Mouse (Mus musculus) G1E (cell line): Measurements from ENCODE around the gene Gm5475. TPM values are rescaled to one million over a fixed set of nuclear protein-coding genes. Genes with fewer than 3 reads are reported as not detected.

Experiments
- ATAC-seq: 2 replicates; pipeline ENCODE4 v1.8.0; 2016; ENCODE audit warnings: mild to moderate bottlenecking; ENCODE audit not compliant: insufficient number of reproducible peaks, poor library complexity, low FRiP score, severe bottlenecking; ENCODE audit errors: extremely low read depth
- DNase-seq: peaks from one replicate; pipeline ENCODE4 v3.0.0; 2012; ENCODE audit warnings: low spot score
- H3K27me3 ChIP-seq: 2 replicates; pipeline ENCODE4 v1.6.1; 2012; ENCODE audit warnings: mild to moderate bottlenecking, low read length, inconsistent platforms; ENCODE audit not compliant: insufficient read depth
- H3K36me3 ChIP-seq: replicated peaks from 2 replicates; pipeline ENCODE3; 2012; ENCODE audit warnings: mild to moderate bottlenecking, inconsistent platforms
- H3K4me1 ChIP-seq: 2 replicates; pipeline ENCODE4 v1.6.1; 2012; ENCODE audit warnings: low read depth, low read length, inconsistent platforms, mixed read lengths; ENCODE audit not compliant: insufficient read depth
- H3K4me3 ChIP-seq: 2 replicates; pipeline ENCODE4 v1.5.1; 2012; ENCODE audit warnings: low read depth, mild to moderate bottlenecking, inconsistent platforms, low read length, moderate library complexity, mixed read lengths
- H3K9me3 ChIP-seq: replicated peaks from 2 replicates; pipeline ENCODE4 v1.6.1; 2012; ENCODE audit warnings: inconsistent platforms
- CTCF ChIP-seq: IDR thresholded peaks from 2 replicates; pipeline ENCODE4 v1.5.1; 2012; ENCODE audit warnings: low read depth, low read length, inconsistent platforms, mixed read lengths
- GATA1 ChIP-seq: IDR thresholded peaks from 2 replicates; pipeline ENCODE4 v1.6.1; 2012; ENCODE audit warnings: borderline replicate concordance, low read length, inconsistent platforms, mixed read lengths
- GATA2 ChIP-seq: IDR thresholded peaks from 2 replicates; pipeline ENCODE4 v1.6.1; 2012; ENCODE audit warnings: low read depth, low read length, inconsistent platforms, borderline replicate concordance
- POLR2AphosphoS5 ChIP-seq: IDR thresholded peaks from 2 replicates; pipeline ENCODE4 v1.6.1; 2012; ENCODE audit warnings: low read depth, low read length, inconsistent platforms; ENCODE audit not compliant: insufficient replicate concordance
- TAL1 ChIP-seq: conservative IDR thresholded peaks from 2 replicates; pipeline ENCODE4 v1.6.1; 2012; ENCODE audit warnings: low read depth, low read length, inconsistent platforms, mixed read lengths
- polyA plus RNA-seq: library from polyadenylated mRNA; stranded (reverse); fragments of >175 nt; gene quantifications from 2 replicates; pipeline ENCODE4 v1.2.3, GENCODE M21; 2012
- total RNA-seq, 2 experiments: library from RNA; stranded (forward) in 1 of 2; stranded (reverse) in 1 of 2; fragments of 200-1000 nt in 1 of 2; fragments of >200 nt in 1 of 2; fragmentation: Nextera tagmentation in 1 of 2; gene quantifications; 2 replicates each; pipeline ENCODE4 v1.2.3; 2014 to 2017

Gm5475 gene
- total and polyA plus RNA-seq, 3 experiments: 0.05 TPM; not detected in 2

DNA sequence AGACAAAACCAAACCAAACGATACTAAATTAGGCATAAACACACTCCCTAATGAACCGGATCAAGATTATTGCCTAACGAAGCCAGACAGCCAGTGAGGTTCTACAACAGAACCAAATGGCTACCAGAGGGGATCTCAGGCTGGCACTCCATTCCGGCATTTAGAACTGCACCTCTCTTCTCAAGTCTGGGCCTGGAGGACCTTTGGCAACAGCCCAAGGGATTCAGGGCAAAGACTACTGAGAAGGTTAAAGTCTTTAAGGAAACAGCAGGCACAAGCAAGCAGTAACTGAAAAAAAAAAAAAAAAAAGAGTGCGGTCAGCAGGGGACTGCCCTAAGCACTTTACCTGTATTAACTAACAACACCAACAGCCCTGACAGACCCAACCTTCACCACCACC is 40.1 kb downstream of the Gm5475 start:
- no peak overlapping the region for H3K4me3 ChIP-seq
- H3K27me3 ChIP-seq: no peaks in the 10 kb centered on the region
- TF ChIP-seq TAL1: no peak
- TF ChIP-seq POLR2AphosphoS5: no peak
- no peak for TF ChIP-seq GATA1
- TF ChIP-seq GATA2: no peak
- TF ChIP-seq CTCF: no peak
- peaks cover 45% of the 10 kb centered on the region for H3K4me1 ChIP-seq
- DNase-seq (no peak), ATAC-seq (no peak)
- peaks cover 19% of the 10 kb centered on the region for H3K36me3 ChIP-seq
- no peaks in the 10 kb centered on the region for H3K9me3 ChIP-seq

DNA sequence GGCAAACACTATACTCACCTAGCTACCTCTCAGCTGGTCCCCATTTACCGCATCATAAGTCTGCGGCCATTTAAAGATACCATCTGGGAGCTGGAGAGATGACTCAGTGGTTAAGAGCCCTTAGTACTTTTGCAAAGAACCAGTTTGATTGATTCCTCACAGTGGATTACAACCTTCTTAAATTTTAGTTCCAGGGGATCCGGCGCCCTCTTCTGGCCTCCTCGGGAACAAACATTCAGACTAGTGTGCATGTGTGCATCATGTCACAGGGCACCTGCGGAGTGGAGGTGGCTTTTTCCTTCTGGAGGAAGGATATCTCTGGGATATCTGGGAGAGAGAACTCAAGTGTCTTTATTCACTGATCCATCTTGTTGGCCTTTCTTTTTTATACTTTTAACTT is 41.8 kb downstream of the Gm5475 start:
- ATAC-seq (no peak), DNase-seq (no peak)

DNA sequence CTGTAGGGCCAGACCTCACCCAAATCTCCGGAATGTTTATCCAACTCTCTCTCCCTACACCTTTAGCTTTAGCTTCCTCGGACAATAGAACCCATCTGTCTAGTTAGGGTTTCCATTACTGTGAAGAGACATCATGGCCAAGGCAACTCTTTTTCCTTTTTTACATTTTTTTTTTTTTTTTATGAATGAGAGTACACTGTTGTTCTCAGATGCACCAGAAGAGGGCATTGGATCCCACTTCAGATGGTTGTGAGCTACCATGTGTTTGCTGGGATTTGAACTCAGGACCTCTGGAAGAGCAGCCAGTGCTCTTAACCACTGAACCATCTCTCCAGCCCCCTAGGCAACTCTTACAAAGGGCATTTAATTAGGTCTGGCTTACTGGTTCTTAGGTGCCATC is 43.5 kb downstream of the Gm5475 start:
- Histone ChIP-seq H3K36me3 (peaks cover 32% of the 10 kb centered on the region), H3K9me3 (no peaks in the 10 kb centered on the region), H3K27me3 (no peaks in the 10 kb centered on the region), H3K4me1 (peaks cover 49% of the 10 kb centered on the region), H3K4me3 (no peak overlapping the region)
- no peak for ATAC-seq
- no peak for DNase-seq
- TF ChIP-seq TAL1 (no peak), GATA2 (no peak), GATA1 (no peak), POLR2AphosphoS5 (no peak), CTCF (no peak)

More for the DNA sequence above, 41.8 kb downstream of the Gm5475 start:
- Histone ChIP-seq H3K27me3 (no peaks in the 10 kb centered on the region), H3K9me3 (no peaks in the 10 kb centered on the region), H3K36me3 (peaks cover 22% of the 10 kb centered on the region), H3K4me3 (no peak overlapping the region), H3K4me1 (peaks cover 48% of the 10 kb centered on the region)
- no peak for TF ChIP-seq POLR2AphosphoS5
- peak; percentile 53; the same call in 1 of the 2 replicates for TF ChIP-seq CTCF
- TF ChIP-seq GATA2: no peak
- no peak for TF ChIP-seq GATA1
- no peak for TF ChIP-seq TAL1

DNA sequence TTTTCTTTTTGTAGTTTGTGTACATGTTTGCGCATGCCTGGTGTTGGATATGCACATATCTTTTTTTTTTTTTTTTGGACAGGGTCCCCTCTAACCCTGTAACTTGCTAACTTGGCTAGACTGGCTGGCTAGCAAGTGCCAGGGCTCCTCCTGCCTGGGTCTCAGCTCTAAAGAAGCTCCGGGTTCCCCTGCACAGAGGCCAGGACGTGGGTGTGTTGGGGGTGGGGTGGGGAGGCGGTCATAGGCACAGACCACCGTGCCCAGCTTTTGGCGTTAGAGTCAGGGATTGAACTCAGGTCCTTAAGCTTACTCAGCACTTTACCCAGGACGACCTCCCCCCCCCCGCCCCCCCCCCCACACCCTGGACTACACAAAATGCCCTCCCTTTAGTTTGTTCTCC is 45.8 kb downstream of the Gm5475 start:
- peaks cover 35% of the 10 kb centered on the region for H3K4me1 ChIP-seq
- TF ChIP-seq GATA2: no peak
- no peak for TF ChIP-seq GATA1
- TF ChIP-seq CTCF: no peak
- no peak for TF ChIP-seq POLR2AphosphoS5
- TF ChIP-seq TAL1: no peak
- no peak for ATAC-seq
- no peak for DNase-seq
- 0 out of 2 replicates have a peak, but pooled peaks cover 2% of the 10 kb centered on the region for H3K9me3 ChIP-seq
- peak overlapping the region; percentile 90 for H3K4me3 ChIP-seq
- peaks cover 54% of the 10 kb centered on the region for H3K36me3 ChIP-seq
- no peaks in the 10 kb centered on the region for H3K27me3 ChIP-seq

DNA sequence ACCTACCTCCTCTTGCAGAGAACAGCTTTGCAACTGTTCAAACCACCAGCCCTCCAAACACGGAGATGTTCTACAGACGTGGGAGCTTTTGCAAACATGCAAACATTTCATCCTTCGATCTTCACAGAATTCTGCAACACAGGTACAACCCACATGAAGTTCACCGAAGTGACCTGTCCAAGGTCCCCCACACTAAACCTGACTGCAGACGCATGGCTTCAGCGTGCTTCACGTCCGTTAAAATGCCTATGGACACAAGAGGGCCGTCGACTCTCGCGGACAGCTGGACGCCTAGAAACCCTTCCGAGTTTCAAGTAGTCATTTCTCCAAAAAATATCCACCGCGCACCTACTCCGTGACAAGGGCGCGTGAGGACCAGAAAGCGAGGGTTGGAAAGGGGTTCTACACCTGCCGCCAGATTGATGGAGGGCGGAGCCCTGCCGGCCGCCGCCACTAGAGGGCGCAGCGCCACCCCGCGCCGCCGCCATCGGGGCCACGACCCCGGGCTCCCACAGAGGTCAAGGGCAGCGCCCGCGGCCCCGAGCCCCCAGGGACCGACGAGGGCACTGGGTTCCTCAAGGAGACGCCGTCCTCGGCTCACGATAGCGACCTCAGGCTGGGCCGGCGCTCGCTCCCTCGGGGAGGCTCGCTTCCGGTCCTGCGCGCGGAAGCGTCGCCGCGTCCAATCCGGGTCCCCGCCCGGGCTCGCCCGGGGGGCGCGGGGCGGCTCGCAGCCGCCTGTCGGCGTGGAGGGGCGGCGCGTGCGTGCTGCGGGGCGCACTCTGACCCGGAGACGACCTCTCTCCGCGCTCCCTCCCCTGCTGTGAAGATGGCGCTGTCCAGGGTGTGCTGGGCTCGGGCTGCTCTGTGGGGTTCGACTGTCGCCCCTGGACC is 46.6 kb downstream of the Gm5475 start, which contains the start of gene Letmd1:
Gene Letmd1, plus strand, starts transcription at position 729 of the 894 bp plus-strand sequence.
- peak within 1 kb of the TSS; percentile 90 for H3K4me3 ChIP-seq
- peak; percentile 85 for ATAC-seq
- 0 out of 2 replicates have a peak, but pooled peaks cover 2% of the 10 kb centered on the region for H3K9me3 ChIP-seq

DNA sequence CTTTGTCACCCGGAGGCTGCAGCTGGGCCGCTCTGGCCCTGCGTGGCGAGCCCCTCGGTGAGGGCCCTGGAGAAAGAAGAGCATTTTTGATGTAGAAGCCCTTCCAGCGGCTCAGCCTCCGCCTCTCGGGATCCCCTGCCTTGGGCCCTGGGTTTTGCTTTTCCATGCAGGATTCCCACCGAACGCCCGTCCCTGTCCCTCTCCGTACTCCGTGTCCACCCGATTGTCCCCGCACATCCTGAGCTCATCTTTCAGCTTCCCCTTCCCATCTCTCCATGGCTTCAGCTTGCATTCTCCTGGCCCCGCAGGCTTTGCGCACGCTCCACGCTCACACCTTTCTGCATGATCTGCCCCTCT is 47.2 kb downstream of the Gm5475 start:
- TF ChIP-seq GATA1 (no peak), POLR2AphosphoS5 (no peak), GATA2 (no peak), CTCF (no peak), TAL1 (no peak)
- peak overlapping the region; percentile 90 for H3K4me3 ChIP-seq
- peaks cover 35% of the 10 kb centered on the region for H3K4me1 ChIP-seq
- 0 out of 2 replicates have a peak, but pooled peaks cover 2% of the 10 kb centered on the region for H3K9me3 ChIP-seq
- ATAC-seq: no peak
- no peak for DNase-seq
- H3K27me3 ChIP-seq: no peaks in the 10 kb centered on the region
- peaks cover 66% of the 10 kb centered on the region for H3K36me3 ChIP-seq

More for the DNA sequence above, 46.6 kb downstream of the Gm5475 start, which contains the start of gene Letmd1:
- Histone ChIP-seq H3K27me3 (no peaks in the 10 kb centered on the region), H3K4me1 (peaks cover 35% of the 10 kb centered on the region), H3K36me3 (peaks cover 60% of the 10 kb centered on the region)
- DNase-seq: peak; percentile 95
- TF ChIP-seq GATA1 (no peak), CTCF (peak; percentile 81), POLR2AphosphoS5 (no peak)
